Mouse (Mus musculus): ENCODE data around the gene Bach2. TPM values are rescaled to one million over a fixed set of nuclear protein-coding genes. Genes with fewer than 3 reads are reported as not detected.

Gene Bach2
- polyA plus RNA-seq, 1 experiment from 2014 or later = 31.5 TPM

DNA sequence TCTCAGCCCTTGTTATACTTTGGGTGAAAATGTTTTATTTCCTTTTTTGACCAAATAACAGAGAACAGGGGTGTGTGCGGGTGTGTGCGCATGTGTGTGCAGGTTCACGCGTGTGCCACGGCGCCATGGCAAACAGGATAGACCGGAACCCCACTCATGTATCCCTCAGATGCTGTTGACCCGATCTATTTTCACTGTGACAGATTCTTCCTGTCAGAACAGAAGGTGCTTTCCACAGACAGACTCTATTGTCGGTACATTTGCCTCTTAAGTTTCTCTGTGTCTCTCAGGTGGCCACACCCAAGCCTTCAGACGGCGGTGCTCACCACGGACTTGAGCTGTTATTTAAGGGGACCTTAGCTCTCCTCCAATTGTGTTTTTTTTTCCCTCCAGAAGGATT, 97.1 kb downstream of the Bach2 start:
- ATAC-seq (ENCODE audit: low FRiP score) (no peak), DNase-seq (ENCODE audit: low spot score) (no peak)
- 90% methylated on average over 12 of the region's 12 CpGs for WGBS
- Histone ChIP-seq H3K27ac (no peak overlapping the region), H3K4me2 (replicated peaks) (no peak overlapping the region), H3K4me3 (replicated peaks; ENCODE audit: low read length) (no peak overlapping the region), H3K4me1 (replicated peaks; ENCODE audit: control insufficient read depth, insufficient read depth, low read length) (peaks cover 10% of the 10 kb centered on the region; the same call in 1 of the 2 replicates), H3K9ac (no peak overlapping the region), H3K27me3 (ENCODE audit: control insufficient read depth, insufficient read depth, low read length) (no peaks in the 10 kb centered on the region), H3K9me3 (ENCODE audit: control insufficient read depth, low read length) (no peaks in the 10 kb centered on the region), H3K36me3 (replicated peaks; ENCODE audit: control insufficient read depth, insufficient read depth) (no peaks in the 10 kb centered on the region)

DNA sequence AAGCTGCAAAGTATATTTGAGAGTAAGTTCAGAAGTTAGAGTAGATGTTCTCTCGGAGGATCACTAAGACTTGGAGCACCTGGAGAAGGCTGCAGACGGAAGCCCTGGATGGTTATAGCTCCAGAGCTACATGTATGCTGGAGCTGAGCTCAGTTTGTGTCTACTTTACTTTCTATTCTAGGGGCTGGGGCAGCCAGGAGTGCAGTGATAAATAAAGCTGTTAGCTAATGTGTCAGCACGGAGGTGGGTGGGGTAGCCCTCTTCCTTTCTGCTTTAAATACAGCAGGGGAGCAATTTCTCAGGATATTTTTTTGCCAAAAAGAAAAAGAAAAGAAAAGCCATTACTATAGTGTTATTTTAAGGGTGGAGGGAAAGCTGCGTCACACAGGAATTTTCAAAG, 98.0 kb downstream of the Bach2 start:
- Histone ChIP-seq H3K9ac (no peak overlapping the region), H3K4me2 (replicated peaks) (no peak overlapping the region), H3K4me1 (replicated peaks; ENCODE audit: control insufficient read depth, insufficient read depth, low read length) (peaks cover 10% of the 10 kb centered on the region; the same call in 1 of the 2 replicates), H3K27ac (no peak overlapping the region), H3K36me3 (replicated peaks; ENCODE audit: control insufficient read depth, insufficient read depth) (no peaks in the 10 kb centered on the region), H3K9me3 (ENCODE audit: control insufficient read depth, low read length) (no peaks in the 10 kb centered on the region), H3K27me3 (ENCODE audit: control insufficient read depth, insufficient read depth, low read length) (no peaks in the 10 kb centered on the region), H3K4me3 (replicated peaks; ENCODE audit: low read length) (no peak overlapping the region)
- 72% methylated on average over 4 of the region's 4 CpGs for WGBS
- ATAC-seq (ENCODE audit: low FRiP score) = no peak
- no peak for DNase-seq (ENCODE audit: low spot score)

DNA sequence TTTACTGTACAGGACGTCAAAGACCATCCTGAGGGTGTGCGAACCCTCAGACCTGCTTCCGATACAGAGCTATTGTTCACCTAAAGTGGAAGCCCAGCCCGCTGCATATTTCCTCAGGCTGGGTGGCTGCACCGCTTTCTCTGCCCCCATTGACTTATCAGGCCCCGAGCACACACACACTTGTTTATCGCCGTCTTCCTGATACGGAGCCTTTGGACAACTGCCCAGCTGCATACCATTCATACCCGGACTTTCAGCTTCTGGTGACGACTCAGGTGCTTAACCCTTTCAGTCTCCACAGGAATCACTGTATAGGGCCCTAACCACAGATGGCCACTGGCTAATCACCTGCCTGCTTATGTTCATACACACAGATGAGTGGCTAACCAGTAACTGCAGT, 99.0 kb downstream of the Bach2 start:
- Histone ChIP-seq H3K9ac (no peak overlapping the region), H3K4me1 (replicated peaks; ENCODE audit: control insufficient read depth, insufficient read depth, low read length) (peaks cover 10% of the 10 kb centered on the region; the same call in 1 of the 2 replicates), H3K4me3 (replicated peaks; ENCODE audit: low read length) (no peak overlapping the region), H3K36me3 (replicated peaks; ENCODE audit: control insufficient read depth, insufficient read depth) (no peaks in the 10 kb centered on the region), H3K27me3 (ENCODE audit: control insufficient read depth, insufficient read depth, low read length) (no peaks in the 10 kb centered on the region), H3K4me2 (replicated peaks) (no peak overlapping the region), H3K9me3 (ENCODE audit: control insufficient read depth, low read length) (no peaks in the 10 kb centered on the region), H3K27ac (no peak overlapping the region)
- no peak for ATAC-seq (ENCODE audit: low FRiP score)
- DNase-seq (ENCODE audit: low spot score) = no peak
- 21% methylated on average over 11 of the region's 11 CpGs for WGBS

DNA sequence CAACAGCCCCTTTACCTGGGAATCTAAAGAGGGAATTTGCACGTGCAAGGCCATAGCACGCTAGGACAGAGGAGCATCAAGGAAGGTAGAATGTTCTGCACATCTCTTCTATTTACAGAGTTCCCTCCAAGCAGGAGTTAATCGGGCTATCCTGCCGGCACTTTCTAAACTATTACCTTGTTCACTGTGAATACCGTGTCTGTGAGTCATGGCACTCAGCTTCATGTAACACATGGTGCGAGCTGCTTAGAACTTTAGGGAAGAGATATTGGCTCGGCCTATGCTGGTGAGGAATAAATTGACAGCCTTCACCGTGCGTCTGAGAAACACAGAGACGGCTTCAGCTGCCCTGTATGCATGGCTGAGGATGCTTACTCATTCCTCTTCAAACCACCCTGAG, 99.8 kb downstream of the Bach2 start:
- Histone ChIP-seq H3K27me3 (ENCODE audit: control insufficient read depth, insufficient read depth, low read length) (no peaks in the 10 kb centered on the region), H3K4me1 (replicated peaks; ENCODE audit: control insufficient read depth, insufficient read depth, low read length) (peaks cover 10% of the 10 kb centered on the region; the same call in 1 of the 2 replicates), H3K9me3 (ENCODE audit: control insufficient read depth, low read length) (no peaks in the 10 kb centered on the region), H3K4me3 (replicated peaks; ENCODE audit: low read length) (no peak overlapping the region), H3K9ac (no peak overlapping the region), H3K36me3 (replicated peaks; ENCODE audit: control insufficient read depth, insufficient read depth) (no peaks in the 10 kb centered on the region), H3K27ac (no peak overlapping the region), H3K4me2 (replicated peaks) (no peak overlapping the region)
- DNase-seq (ENCODE audit: low spot score) (no peak), ATAC-seq (ENCODE audit: low FRiP score) (no peak)
- 84% methylated on average over 10 of the region's 10 CpGs for WGBS

DNA sequence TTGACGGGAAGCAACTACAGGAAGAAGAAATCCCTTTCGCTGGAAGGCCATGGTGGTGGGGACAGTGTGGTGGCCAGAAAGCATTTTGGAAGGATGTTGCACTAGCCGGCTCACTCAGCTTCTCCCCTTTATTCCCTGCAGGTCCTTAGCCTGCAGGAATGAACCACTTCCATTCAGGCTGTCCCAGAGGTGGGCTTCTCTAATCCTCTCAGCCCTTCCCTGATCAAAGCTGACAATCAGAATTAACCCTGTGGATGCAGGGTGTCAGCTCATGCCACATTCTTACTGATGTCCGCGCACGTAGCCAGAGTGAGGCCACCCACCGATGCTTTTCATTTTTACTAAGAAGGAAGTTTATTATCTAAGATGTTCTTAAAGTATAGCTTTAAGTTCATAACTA, 102.2 kb downstream of the Bach2 start:
- no peak overlapping the region for H3K27ac ChIP-seq
- peaks cover 10% of the 10 kb centered on the region; the same call in 1 of the 2 replicates for H3K4me1 ChIP-seq (replicated peaks; ENCODE audit: control insufficient read depth, insufficient read depth, low read length)
- H3K9me3 ChIP-seq (ENCODE audit: control insufficient read depth, low read length) = no peaks in the 10 kb centered on the region
- H3K27me3 ChIP-seq (ENCODE audit: control insufficient read depth, insufficient read depth, low read length) = no peaks in the 10 kb centered on the region
- no peak overlapping the region for H3K4me3 ChIP-seq (replicated peaks; ENCODE audit: low read length)
- WGBS = 59% methylated on average over 7 of the region's 7 CpGs
- H3K9ac ChIP-seq = no peak overlapping the region
- ATAC-seq (ENCODE audit: low FRiP score) = no peak
- no peaks in the 10 kb centered on the region for H3K36me3 ChIP-seq (replicated peaks; ENCODE audit: control insufficient read depth, insufficient read depth)
- H3K4me2 ChIP-seq (replicated peaks) = no peak overlapping the region
- DNase-seq (ENCODE audit: low spot score) = no peak

DNA sequence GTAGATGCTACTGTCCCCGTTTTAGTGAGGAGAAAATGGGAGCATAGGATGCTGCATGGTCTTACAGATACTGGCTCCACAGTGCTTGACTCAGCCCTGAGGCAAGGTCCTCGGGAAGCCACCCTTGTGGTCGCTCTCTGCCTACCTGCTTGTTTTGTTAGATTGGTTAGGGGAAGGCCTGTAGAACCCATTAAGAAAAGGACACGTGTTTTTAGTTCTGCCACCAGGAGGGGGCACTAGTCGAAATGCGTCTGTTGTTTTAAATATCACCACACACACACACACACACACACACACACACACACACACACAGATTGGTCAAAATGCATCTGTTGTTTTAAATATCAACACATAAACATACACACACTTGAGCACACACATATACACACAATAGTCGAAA, 103.7 kb downstream of the Bach2 start:
- H3K4me3 ChIP-seq (replicated peaks; ENCODE audit: low read length) = no peak overlapping the region
- ATAC-seq (ENCODE audit: low FRiP score) (no peak), DNase-seq (ENCODE audit: low spot score) (no peak)
- WGBS = 82% methylated on average over 7 of the region's 7 CpGs
- peaks cover 10% of the 10 kb centered on the region; the same call in 1 of the 2 replicates for H3K4me1 ChIP-seq (replicated peaks; ENCODE audit: control insufficient read depth, insufficient read depth, low read length)
- H3K4me2 ChIP-seq (replicated peaks) = no peak overlapping the region
- H3K9ac ChIP-seq = no peak overlapping the region
- no peaks in the 10 kb centered on the region for H3K9me3 ChIP-seq (ENCODE audit: control insufficient read depth, low read length)
- no peak overlapping the region for H3K27ac ChIP-seq
- no peaks in the 10 kb centered on the region for H3K36me3 ChIP-seq (replicated peaks; ENCODE audit: control insufficient read depth, insufficient read depth)
- no peaks in the 10 kb centered on the region for H3K27me3 ChIP-seq (ENCODE audit: control insufficient read depth, insufficient read depth, low read length)

DNA sequence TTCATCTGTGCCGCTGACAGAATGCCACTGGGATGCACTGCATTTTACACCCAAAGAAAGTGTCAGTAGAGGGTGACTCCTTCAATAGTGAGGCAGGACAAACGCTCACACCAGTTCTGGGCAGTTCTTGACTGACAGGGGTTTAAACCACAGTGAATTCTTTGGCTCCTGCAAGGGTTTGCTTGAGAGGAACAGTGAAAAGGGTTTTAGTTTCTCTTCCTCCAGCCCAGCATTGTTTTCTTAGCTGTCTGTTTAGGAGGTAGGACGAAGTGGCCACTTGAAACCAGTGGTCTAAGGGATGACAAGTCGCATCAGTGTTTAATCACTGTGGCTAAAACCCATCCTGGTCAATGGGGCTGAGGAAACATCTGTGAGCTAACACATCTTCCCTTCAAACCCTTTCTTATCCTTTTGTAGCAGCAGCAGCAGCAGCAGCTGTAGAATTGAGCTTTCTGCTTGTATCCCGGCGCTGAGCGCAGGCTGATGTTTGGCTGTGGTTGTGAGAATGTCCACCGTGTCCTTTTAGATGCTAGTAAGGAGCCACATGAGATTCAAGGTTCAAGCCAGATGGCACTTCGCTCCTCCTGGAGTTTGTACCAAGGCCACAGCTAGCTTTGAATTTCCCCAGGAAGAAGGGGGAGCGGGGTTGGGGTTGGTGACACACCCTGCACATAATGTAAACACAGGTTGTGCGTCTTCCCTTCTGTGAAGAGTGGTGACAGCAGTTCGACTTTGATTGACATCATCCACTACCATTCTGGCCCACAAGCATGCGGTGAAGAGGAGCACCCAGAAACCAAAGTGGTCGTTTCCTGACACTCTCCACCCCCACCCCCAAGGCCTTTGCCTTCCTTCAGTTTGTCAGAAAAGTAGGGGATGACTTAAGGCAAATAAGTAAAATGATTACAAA, 104.9 kb downstream of the Bach2 start:
- no peak for ATAC-seq (ENCODE audit: low FRiP score)
- H3K36me3 ChIP-seq (replicated peaks; ENCODE audit: control insufficient read depth, insufficient read depth) = no peaks in the 10 kb centered on the region
- no peaks in the 10 kb centered on the region for H3K9me3 ChIP-seq (ENCODE audit: control insufficient read depth, low read length)
- no peak overlapping the region for H3K27ac ChIP-seq
- H3K4me3 ChIP-seq (replicated peaks; ENCODE audit: low read length) = no peak overlapping the region
- no peaks in the 10 kb centered on the region for H3K4me1 ChIP-seq (replicated peaks; ENCODE audit: control insufficient read depth, insufficient read depth, low read length)
- no peak overlapping the region for H3K9ac ChIP-seq
- DNase-seq (ENCODE audit: low spot score) = no peak
- no peaks in the 10 kb centered on the region for H3K27me3 ChIP-seq (ENCODE audit: control insufficient read depth, insufficient read depth, low read length)
- 65% methylated on average over 14 of the region's 14 CpGs for WGBS
- no peak overlapping the region for H3K4me2 ChIP-seq (replicated peaks)

DNA sequence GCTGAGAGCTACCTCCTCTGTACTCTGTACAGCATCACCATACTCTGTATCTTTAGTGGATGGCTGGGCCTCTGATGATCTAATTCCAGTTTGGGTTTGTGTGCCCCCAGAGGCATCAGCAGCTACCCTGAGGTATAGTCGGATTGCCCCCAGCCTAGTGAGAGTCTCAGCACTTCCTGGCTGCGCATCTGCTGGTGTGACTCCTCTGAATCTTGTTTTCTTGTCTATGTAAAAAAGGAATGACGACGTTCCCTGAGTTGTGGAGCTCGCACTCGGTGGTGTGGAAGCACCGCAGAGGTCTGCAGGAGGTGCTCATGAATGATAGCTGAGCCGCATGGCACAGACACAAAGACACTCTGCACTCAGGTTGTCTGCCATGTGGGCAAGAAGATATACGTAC, 105.7 kb downstream of the Bach2 start:
- DNase-seq (ENCODE audit: low spot score) = no peak
- no peak for ATAC-seq (ENCODE audit: low FRiP score)
- WGBS = 69% methylated on average over 9 of the region's 9 CpGs
- no peak overlapping the region for H3K9ac ChIP-seq
- no peak overlapping the region for H3K4me3 ChIP-seq (replicated peaks; ENCODE audit: low read length)
- no peaks in the 10 kb centered on the region for H3K4me1 ChIP-seq (replicated peaks; ENCODE audit: control insufficient read depth, insufficient read depth, low read length)
- H3K4me2 ChIP-seq (replicated peaks) = no peak overlapping the region
- H3K36me3 ChIP-seq (replicated peaks; ENCODE audit: control insufficient read depth, insufficient read depth) = no peaks in the 10 kb centered on the region
- no peaks in the 10 kb centered on the region for H3K9me3 ChIP-seq (ENCODE audit: control insufficient read depth, low read length)
- H3K27me3 ChIP-seq (ENCODE audit: control insufficient read depth, insufficient read depth, low read length) = no peaks in the 10 kb centered on the region
- H3K27ac ChIP-seq = no peak overlapping the region

DNA sequence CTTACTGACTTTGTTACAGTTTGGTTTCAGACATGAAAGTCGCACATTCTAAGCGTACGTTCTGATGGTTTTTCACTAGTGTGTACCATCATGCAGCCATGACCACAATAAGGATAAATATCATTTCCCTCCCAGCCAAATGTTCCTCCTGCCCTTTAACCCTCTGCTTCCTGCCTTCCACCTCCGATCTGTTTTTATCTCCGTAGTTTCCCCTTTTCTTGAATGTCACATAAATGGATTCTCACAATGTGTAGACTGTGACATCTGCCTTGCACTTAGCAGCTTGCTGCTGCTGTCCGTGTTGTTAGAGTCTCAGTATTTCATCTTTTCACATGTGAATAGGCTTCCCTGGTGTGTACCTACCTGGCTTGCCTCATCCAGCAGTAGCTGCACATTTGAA, 108.6 kb downstream of the Bach2 start:
- WGBS = 64% methylated on average over 6 of the region's 6 CpGs

More for the DNA sequence above, 108.6 kb downstream of the Bach2 start:
- H3K9ac ChIP-seq = no peak overlapping the region
- H3K4me3 ChIP-seq (replicated peaks; ENCODE audit: low read length) = no peak overlapping the region
- no peaks in the 10 kb centered on the region for H3K9me3 ChIP-seq (ENCODE audit: control insufficient read depth, low read length)
- no peak for DNase-seq (ENCODE audit: low spot score)
- H3K27me3 ChIP-seq (ENCODE audit: control insufficient read depth, insufficient read depth, low read length) = no peaks in the 10 kb centered on the region
- ATAC-seq (ENCODE audit: low FRiP score) = no peak
- H3K4me1 ChIP-seq (replicated peaks; ENCODE audit: control insufficient read depth, insufficient read depth, low read length) = peaks cover 14% of the 10 kb centered on the region
- no peak overlapping the region for H3K4me2 ChIP-seq (replicated peaks)
- no peaks in the 10 kb centered on the region for H3K36me3 ChIP-seq (replicated peaks; ENCODE audit: control insufficient read depth, insufficient read depth)
- H3K27ac ChIP-seq = no peak overlapping the region

All from hindbrain, embryonic 14.5 days (tissue).